Mouse (Mus musculus): ENCODE measurements around the gene Anapc5. TPM values are rescaled to one million over a fixed set of nuclear protein-coding genes. Genes with fewer than 3 reads are reported as not detected.

Gene Anapc5
- total and polyA plus RNA-seq, 2 experiments from 2014 or later: 426 to 449 TPM

DNA sequence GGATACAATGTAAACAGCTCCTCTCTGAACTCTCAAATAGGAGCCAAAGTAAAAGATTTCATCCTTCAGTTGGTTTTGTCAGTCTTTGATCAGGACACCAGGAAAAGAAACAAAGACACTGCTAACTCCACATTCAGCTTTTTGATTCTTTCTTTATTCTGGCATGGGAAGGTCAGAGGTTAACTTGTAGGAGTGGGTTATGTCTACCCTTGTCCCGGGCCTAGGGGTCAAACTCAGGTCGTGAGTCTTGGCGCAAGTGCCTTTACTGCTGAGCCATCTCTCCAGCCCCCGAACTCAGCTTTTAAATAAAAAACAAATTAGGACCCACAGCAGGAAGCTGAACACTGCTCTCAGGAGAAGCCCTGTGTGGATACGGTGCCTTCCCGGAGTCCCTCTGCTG lies 65.0 kb downstream of the Anapc5 start:
- Histone ChIP-seq H3K9me3 (ENCODE audit: low read length) (no peaks in the 10 kb centered on the region), H3K27me3 (ENCODE audit: insufficient read depth, low read length) (no peaks in the 10 kb centered on the region), H3K27ac (no peak overlapping the region), H3K4me1 (ENCODE audit: insufficient read depth, low read length) (no peaks in the 10 kb centered on the region), H3K9ac (replicated peaks; ENCODE audit: low read length) (no peak overlapping the region), H3K36me3 (ENCODE audit: insufficient read depth, low read length) (peaks cover 24% of the 10 kb centered on the region; the same call in 1 of the 2 replicates), H3K4me2 (ENCODE audit: low read depth, low read length) (no peak overlapping the region), H3K4me3 (ENCODE audit: low read length) (no peak overlapping the region)
- no peak for ATAC-seq
- no peak for DNase-seq (ENCODE audit: low spot score)
- TF ChIP-seq CTCF (IDR thresholded peaks at IDR 0.05; ENCODE audit: low read depth): no peak
- WGBS: 42% methylated on average over 6 of the region's 6 CpGs

DNA sequence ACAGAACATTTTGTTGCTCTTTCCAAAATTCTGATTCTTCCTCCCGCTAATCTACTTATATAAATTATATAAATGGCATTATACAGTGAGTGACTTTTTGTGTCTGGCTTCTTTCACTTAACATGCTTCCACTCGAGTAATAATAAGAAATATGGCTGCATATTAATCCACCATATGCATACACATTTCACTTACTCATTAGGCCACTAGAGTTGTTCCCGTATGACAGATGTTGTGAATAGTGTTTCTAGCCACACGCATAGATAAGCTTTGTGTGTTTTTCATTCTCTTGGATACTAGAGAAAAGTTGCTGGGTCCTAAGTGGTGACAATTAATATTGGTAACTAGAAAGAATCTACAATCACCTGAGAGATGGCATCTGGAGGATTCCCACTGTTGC lies 65.5 kb downstream of the Anapc5 start:
- H3K27me3 ChIP-seq (ENCODE audit: insufficient read depth, low read length): no peaks in the 10 kb centered on the region
- H3K9ac ChIP-seq (replicated peaks; ENCODE audit: low read length): no peak overlapping the region
- H3K4me1 ChIP-seq (ENCODE audit: insufficient read depth, low read length): no peaks in the 10 kb centered on the region
- no peak overlapping the region for H3K27ac ChIP-seq
- H3K9me3 ChIP-seq (ENCODE audit: low read length): no peaks in the 10 kb centered on the region
- WGBS: 96% methylated on average over 4 of the region's 4 CpGs
- DNase-seq (ENCODE audit: low spot score) (no peak), ATAC-seq (no peak)
- H3K36me3 ChIP-seq (ENCODE audit: insufficient read depth, low read length): peaks cover 24% of the 10 kb centered on the region; the same call in 1 of the 2 replicates
- no peak overlapping the region for H3K4me3 ChIP-seq (ENCODE audit: low read length)
- TF ChIP-seq CTCF (IDR thresholded peaks at IDR 0.05; ENCODE audit: low read depth): no peak
- no peak overlapping the region for H3K4me2 ChIP-seq (ENCODE audit: low read depth, low read length)

DNA sequence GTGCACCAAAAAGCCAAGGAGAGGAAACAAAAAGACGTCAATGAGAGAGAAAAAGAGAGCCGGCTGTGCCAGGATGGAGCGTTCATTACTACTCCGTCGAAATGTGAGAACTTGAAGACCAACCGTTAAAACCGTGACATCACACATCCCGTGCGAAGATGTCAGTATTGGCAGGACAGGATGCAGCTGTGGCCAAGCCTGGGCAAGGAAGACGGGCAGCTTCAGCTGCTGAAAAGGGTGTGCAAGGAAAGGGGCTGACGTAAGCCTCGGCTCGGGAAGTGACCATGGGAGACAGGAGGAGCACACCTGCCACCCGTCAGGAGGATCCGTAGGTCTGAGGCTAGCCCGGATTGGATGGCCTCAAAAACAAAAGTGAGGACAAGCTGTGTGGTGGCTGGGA lies 66.7 kb downstream of the Anapc5 start:
- no peak for DNase-seq (ENCODE audit: low spot score)
- H3K4me2 ChIP-seq (ENCODE audit: low read depth, low read length): no peak overlapping the region
- H3K27me3 ChIP-seq (ENCODE audit: insufficient read depth, low read length): no peaks in the 10 kb centered on the region
- no peaks in the 10 kb centered on the region for H3K9me3 ChIP-seq (ENCODE audit: low read length)
- no peak overlapping the region for H3K9ac ChIP-seq (replicated peaks; ENCODE audit: low read length)
- H3K36me3 ChIP-seq (ENCODE audit: insufficient read depth, low read length): peaks cover 27% of the 10 kb centered on the region; the same call in 1 of the 2 replicates
- no peaks in the 10 kb centered on the region for H3K4me1 ChIP-seq (ENCODE audit: insufficient read depth, low read length)
- H3K27ac ChIP-seq: no peak overlapping the region
- no peak for ATAC-seq
- no peak overlapping the region for H3K4me3 ChIP-seq (ENCODE audit: low read length)
- 91% methylated on average over 16 of the region's 16 CpGs for WGBS
- no peak for TF ChIP-seq CTCF (IDR thresholded peaks at IDR 0.05; ENCODE audit: low read depth)

DNA sequence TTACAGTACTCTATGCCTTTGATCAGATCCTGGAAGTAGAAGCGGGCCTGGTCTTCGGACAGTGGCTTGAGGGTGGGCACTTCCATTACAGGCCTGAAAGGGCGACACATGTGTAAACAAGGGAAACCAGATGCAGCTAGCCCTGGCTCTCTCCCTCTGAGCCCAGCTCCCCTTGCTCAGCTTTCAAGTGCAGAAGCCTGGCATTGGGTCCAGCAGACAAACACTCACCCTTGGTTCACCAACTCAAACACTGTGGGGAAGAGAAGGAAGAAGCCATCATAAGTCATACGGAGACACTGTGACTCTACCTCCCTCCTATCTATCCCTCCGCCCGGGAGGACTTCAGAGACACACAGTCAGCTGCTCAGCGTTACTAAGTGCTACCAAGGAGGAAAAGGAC lies 73.2 kb downstream of the Anapc5 start:
- H3K27ac ChIP-seq: no peak overlapping the region
- H3K4me1 ChIP-seq (ENCODE audit: insufficient read depth, low read length): no peaks in the 10 kb centered on the region
- DNase-seq (ENCODE audit: low spot score): no peak
- no peak for TF ChIP-seq CTCF (IDR thresholded peaks at IDR 0.05; ENCODE audit: low read depth)
- H3K4me2 ChIP-seq (ENCODE audit: low read depth, low read length): no peak overlapping the region
- H3K9me3 ChIP-seq (ENCODE audit: low read length): no peaks in the 10 kb centered on the region
- no peak overlapping the region for H3K9ac ChIP-seq (replicated peaks; ENCODE audit: low read length)
- H3K4me3 ChIP-seq (ENCODE audit: low read length): no peak overlapping the region
- no peaks in the 10 kb centered on the region for H3K27me3 ChIP-seq (ENCODE audit: insufficient read depth, low read length)
- 88% methylated on average over 7 of the region's 7 CpGs for WGBS
- H3K36me3 ChIP-seq (ENCODE audit: insufficient read depth, low read length): peaks cover 33% of the 10 kb centered on the region
- no peak for ATAC-seq

DNA sequence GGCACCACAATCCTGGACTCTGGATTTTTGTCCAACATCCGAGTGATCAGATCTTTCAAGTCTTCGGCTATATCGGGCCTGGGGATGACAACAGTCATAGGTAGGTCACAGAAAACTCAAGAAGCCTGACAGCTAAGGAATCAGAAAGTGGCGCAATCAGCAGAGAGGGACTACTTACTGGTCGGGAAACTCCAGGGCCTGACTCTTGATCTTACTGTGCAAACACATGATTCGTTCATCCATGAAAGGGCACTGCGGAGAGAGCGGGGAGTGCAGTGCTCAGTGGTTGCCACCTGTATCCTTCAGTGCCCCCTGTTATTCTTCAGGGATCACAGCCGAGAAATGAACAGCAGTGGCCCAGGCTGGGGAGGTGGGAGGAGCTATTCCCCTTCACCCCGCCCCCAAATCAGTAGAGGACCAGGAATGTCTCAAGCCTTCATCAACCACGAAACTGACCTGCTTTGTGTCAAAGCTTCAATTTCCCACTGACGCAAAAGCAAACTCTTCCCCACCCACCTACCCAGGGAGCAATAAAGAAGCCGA lies 77.2 kb downstream of the Anapc5 start:
- H3K27me3 ChIP-seq (ENCODE audit: insufficient read depth, low read length): no peaks in the 10 kb centered on the region
- no peak for TF ChIP-seq CTCF (IDR thresholded peaks at IDR 0.05; ENCODE audit: low read depth)
- no peaks in the 10 kb centered on the region for H3K9me3 ChIP-seq (ENCODE audit: low read length)
- ATAC-seq: no peak
- H3K4me2 ChIP-seq (ENCODE audit: low read depth, low read length): no peak overlapping the region
- no peak overlapping the region for H3K9ac ChIP-seq (replicated peaks; ENCODE audit: low read length)
- H3K4me3 ChIP-seq (ENCODE audit: low read length): no peak overlapping the region
- H3K36me3 ChIP-seq (ENCODE audit: insufficient read depth, low read length): peaks cover 38% of the 10 kb centered on the region
- H3K4me1 ChIP-seq (ENCODE audit: insufficient read depth, low read length): no peaks in the 10 kb centered on the region
- WGBS: 84% methylated on average over 13 of the region's 13 CpGs
- no peak overlapping the region for H3K27ac ChIP-seq
- no peak for DNase-seq (ENCODE audit: low spot score)

Other genes starting within 250 kb of the Anapc5 start
- gene Ift81, start 206.8 kb downstream of the Anapc5 start, total RNA-seq (2014; rRNA removed): 21.3 and 32.3 TPM in 2 replicates
- 66.3 and 66.5 TPM in 2 replicates for gene Ift81, start 206.8 kb downstream of the Anapc5 start, polyA plus RNA-seq (2015; fragmentation: Nextera tagmentation; extraction: Ambion mirVana)
- gene P2rx7, start 177.4 kb downstream of the Anapc5 start, total RNA-seq (2014; rRNA removed): 13.5 and 16.2 TPM in 2 replicates
- 7.1 and 7.3 TPM in 2 replicates for gene P2rx7, start 177.4 kb downstream of the Anapc5 start, polyA plus RNA-seq (2015; fragmentation: Nextera tagmentation; extraction: Ambion mirVana)
- 11.6 and 17.4 TPM in 2 replicates for gene P2rx4, start 113.8 kb downstream of the Anapc5 start, total RNA-seq (2014; rRNA removed)
- gene P2rx4, start 113.8 kb downstream of the Anapc5 start, polyA plus RNA-seq (2015; fragmentation: Nextera tagmentation; extraction: Ambion mirVana): 21.1 and 21.7 TPM in 2 replicates
- 82.0 and 112 TPM in 2 replicates for gene Camkk2, start 41.9 kb downstream of the Anapc5 start, total RNA-seq (2014; rRNA removed)
- 61.8 and 65.3 TPM in 2 replicates for gene Camkk2, start 41.9 kb downstream of the Anapc5 start, polyA plus RNA-seq (2015; fragmentation: Nextera tagmentation; extraction: Ambion mirVana)
- gene Rnf34, start 28.7 kb upstream of the Anapc5 start, total RNA-seq (2014; rRNA removed): 23.8 and 37.2 TPM in 2 replicates
- gene Rnf34, start 28.7 kb upstream of the Anapc5 start, polyA plus RNA-seq (2015; fragmentation: Nextera tagmentation; extraction: Ambion mirVana): 43.0 and 46.2 TPM in 2 replicates
- gene Kdm2b, start 168.5 kb upstream of the Anapc5 start, total RNA-seq (2014; rRNA removed): 75.7 and 87.3 TPM in 2 replicates
- 59.7 and 60.9 TPM in 2 replicates for gene Kdm2b, start 168.5 kb upstream of the Anapc5 start, polyA plus RNA-seq (2015; fragmentation: Nextera tagmentation; extraction: Ambion mirVana)
- 20.9 and 27.2 TPM in 2 replicates for gene Orai1, start 193.7 kb upstream of the Anapc5 start, total RNA-seq (2014; rRNA removed)
- 16.8 and 18.3 TPM in 2 replicates for gene Orai1, start 193.7 kb upstream of the Anapc5 start, polyA plus RNA-seq (2015; fragmentation: Nextera tagmentation; extraction: Ambion mirVana)
- not detected in 2 replicates for gene Morn3, start 225.7 kb upstream of the Anapc5 start, total RNA-seq (2014; rRNA removed)
- gene Morn3, start 225.7 kb upstream of the Anapc5 start, polyA plus RNA-seq (2015; fragmentation: Nextera tagmentation; extraction: Ambion mirVana): 0.64 and 0.87 TPM in 2 replicates
- 15.3 and 29.3 TPM in 2 replicates for gene Tmem120b, start 247.1 kb upstream of the Anapc5 start, total RNA-seq (2014; rRNA removed)
- gene Tmem120b, start 247.1 kb upstream of the Anapc5 start, polyA plus RNA-seq (2015; fragmentation: Nextera tagmentation; extraction: Ambion mirVana): 17.7 and 19.6 TPM in 2 replicates

Data from hindbrain, postnatal 0 days (tissue).